Mouse (Mus musculus): Measurements from ENCODE around the gene Olfr312. TPM values are rescaled to one million over a fixed set of nuclear protein-coding genes. Genes with fewer than 3 reads are reported as not detected.
"Not testable (repeated sequence)": the region's sequence is repeated elsewhere in the genome, so short reads cannot be mapped to it uniquely, and the experiment has no call there.

The Olfr312 gene
- total RNA-seq (2021), result not detected
- long read RNA-seq, experiment 1, result 0 reads
- long read RNA-seq, experiment 2, result 0 reads

DNA sequence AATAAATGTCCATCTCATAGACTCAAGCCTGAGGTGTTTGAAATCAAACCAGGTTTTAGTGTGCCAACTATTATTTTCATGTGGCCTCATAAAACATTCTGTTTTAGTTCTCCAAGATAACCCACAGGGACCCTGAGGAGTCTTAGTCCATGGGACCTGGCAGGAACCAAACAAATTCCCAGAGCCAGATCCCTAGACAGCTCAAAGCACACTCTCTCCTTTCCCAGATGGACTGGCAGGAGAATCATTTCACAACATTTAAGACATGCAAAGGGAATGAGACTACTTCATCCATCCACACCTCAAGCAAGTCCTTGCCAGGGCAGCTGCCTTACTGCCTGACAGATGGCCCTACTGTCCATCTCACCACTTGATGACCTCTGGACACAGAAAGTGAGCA lies at the start of gene Olfr312:
TSS of gene Olfr312 (plus strand) at position 301 of the 400 bp plus-strand sequence.
- DNase-seq (ENCODE audit: low spot score in 2 of 2), result not testable (repeated sequence)

DNA sequence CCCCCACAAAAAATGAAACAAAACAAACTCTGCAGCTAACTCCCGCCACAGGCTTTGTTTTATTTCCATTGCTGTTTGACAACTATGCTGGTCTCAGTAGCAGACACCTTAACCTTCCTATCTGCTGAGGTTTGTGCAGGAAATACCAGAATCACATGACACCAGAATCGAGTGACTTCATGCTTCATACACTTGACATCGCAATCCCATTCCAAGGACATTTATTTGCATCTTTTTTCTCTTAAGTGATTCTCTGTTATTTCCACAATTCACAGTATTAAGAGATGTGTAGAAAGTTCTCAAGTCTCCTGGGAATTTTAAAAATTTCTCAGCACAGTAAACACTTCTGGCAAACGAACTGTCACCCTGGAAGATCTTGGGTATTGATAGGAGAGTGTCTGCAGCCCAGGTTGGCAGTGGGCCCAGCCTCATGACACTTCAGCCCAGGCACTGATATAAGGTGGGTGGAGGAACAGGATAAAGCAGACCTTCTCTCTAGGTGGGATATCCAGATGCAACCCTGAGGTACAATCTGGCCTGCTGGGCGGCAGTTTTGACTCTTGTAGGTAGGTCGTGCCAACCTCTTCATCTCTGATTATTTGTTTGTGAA lies 46.5 kb upstream of the Olfr312 start, which contains the start of gene Olfr314:
TSS of gene Olfr314 (plus strand) at position 473 of the 610 bp plus-strand sequence.
- no peak for DNase-seq (ENCODE audit: low spot score in 2 of 2)

DNA sequence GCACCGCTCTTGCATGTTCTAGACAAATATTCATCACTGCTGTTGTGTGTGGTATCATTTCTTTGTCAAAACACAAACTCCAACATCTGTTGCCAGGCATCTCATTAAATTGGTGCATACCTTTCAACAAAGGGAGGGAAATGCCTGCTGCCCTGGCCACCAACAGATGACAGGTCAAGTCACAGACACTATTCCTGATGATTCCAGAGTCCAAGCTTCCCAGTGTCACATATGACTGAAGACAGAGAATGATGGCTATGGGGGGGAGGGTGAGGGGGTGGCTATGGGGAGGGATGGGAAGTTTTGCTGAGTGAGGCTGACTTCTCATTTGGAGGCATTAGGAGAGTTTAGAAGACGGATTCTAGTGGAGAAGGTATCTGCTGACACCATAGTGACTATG lies 44.9 kb upstream of the Olfr312 start:
- DNase-seq (ENCODE audit: low spot score in 2 of 2), result no peak

DNA sequence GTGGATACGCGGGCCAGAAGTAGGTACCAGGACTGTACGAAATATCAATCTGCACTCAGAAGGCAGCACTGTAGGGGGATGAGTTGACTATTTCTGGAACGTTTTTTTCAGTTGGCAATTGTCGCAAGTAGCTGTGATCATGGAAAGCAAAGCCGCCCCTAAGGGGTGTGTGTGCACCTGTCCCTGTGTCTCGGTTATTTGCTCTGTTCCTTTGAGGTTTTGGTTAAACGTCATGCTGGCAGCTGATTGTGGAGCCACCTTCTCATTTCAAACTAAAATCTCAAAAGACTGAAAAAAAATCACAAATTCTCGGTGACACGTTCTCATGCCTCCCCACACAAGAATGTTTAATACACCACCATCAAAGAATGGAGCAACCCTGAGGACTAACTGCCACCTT lies 41.4 kb upstream of the Olfr312 start:
- no peak for DNase-seq (ENCODE audit: low spot score in 2 of 2)

DNA sequence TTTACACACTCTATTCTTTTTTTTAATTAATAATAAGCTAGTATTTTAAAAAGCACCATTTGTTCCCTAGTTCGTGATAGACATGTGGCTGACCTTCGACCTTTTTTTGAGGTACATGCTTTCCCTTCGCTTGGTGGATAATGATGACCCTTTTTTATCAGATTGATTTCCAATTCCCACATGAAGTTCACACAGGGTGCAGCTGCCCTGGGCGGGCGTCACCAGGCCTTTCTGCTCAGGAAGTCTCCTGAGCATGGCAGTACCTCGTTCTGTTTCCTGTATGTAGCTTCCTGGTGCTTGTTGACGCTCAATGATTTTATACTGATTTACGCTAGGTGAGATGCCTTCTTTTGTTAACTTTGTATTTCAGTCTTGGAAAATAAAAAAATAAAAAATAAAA lies 40.7 kb upstream of the Olfr312 start:
- DNase-seq (ENCODE audit: low spot score in 2 of 2), result no peak

DNA sequence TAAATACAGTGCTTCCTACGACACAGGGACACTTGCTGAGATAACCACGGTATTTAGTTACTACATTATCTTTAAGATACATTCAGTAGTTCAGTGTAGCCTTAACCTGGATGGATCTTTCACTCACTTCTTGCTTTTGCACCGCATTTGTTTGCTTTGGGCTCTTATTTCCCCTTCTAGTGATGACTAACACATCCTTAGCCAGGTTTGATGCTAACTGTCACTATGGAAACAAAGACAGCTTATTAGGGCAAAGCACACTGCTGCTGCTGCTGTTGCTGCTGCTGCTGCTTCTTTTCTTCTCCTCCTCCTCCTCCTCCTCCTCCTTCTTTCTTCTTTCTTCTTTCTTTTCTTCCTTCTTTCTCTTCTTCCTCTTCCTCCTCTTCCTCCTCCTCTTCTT lies 39.5 kb upstream of the Olfr312 start:
- no peak for DNase-seq (ENCODE audit: low spot score in 2 of 2)

DNA sequence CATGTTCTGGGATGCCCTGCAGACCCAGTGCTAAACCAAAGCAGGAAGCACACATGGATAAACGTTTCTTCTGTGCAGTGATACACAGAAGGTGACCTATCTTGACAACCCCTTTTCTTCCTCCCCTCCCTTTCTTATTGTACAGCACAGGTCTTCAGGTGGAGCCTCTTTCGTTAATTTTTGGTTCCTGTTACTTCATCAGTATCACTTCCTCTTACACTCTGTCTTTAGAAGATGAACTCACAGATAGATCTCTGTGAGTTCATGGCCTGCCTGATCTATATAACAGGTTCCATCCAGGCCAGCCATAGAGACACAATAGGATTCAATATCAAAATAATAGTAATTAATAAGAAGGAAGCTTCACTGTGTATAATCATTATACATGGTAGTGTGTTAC lies 39.0 kb upstream of the Olfr312 start:
- no peak for DNase-seq (ENCODE audit: low spot score in 2 of 2)

DNA sequence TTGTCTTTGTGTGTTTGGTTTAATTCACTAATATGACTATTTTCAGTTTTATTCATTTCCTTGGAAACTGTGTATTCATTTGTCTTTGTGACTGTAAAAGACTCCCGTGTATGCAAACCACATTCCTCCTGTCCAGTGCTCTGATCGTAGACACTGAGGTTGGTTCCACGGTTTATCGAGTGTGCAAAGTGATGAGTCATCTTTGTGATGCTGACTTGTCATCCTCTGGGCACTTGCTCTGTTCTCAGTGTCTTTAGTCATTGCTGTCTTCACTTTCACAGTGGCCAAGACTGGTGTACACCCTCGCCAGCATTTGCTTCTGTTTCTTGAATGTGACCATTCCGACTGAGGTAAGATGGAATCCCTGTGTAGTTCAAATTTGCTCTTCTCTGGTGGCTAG lies 38.4 kb upstream of the Olfr312 start:
- DNase-seq (ENCODE audit: low spot score in 2 of 2), result no peak

DNA sequence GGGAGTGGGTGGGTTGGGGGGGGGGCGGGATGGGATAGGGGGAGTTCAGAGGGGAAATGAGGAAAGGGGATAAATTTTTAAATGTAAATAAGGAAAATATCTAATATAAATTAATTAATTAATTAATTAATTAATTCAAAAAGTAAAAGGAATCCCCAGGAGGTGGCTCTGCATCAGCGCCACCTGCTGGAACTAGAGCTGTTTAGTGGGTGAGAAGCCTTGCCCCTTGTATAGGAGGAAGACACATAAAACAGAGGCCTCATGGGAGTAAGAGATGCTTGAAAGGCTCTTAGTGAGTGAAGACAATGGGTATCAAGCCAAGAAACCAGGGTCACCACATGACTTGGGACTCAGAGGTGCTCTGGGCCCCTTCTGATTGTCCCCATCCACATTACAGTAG lies 33.2 kb upstream of the Olfr312 start:
- DNase-seq (ENCODE audit: low spot score in 2 of 2), result no peak

DNA sequence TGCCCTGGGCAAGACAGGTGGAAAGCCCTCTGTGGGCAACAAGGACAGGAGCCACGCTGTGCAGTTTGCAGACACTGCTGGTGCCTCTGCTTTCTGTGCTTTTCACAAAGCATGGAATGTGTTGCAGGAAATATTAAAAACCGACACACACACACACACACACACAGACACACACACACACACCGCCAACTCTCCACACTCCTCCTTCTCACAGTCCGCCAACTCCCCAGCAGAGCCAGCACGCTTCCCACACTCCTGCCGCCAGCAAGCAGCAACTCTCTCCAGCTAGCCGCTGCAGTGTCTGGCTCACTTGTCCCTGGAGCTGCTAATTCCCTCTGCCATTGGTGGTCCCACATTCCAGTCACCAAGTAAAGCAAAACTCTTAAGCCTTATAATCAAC lies 32.2 kb upstream of the Olfr312 start:
- peak; percentile 68 to 81 for DNase-seq (ENCODE audit: low spot score in 2 of 2)

DNA sequence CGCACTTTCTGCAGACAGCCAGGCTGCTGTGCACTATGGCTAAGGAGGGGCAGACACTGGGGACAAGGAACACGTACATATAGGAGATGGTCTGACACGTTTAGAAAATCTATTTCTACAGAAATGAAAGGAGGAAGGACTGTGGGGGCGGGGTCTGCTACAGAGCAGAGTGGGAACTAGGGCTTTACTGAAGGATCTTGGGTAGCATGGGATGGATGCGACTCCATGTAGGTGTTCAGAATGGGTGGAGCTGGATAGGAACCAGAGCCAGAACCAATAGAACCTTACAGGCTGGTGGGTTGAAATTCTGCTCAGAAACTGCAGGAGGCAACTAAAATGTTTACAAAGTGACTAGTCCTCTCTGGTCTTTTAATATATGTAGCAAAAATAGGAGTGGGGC lies 29.3 kb upstream of the Olfr312 start:
- DNase-seq (ENCODE audit: low spot score in 2 of 2), result peak; percentile 30 to 54

DNA sequence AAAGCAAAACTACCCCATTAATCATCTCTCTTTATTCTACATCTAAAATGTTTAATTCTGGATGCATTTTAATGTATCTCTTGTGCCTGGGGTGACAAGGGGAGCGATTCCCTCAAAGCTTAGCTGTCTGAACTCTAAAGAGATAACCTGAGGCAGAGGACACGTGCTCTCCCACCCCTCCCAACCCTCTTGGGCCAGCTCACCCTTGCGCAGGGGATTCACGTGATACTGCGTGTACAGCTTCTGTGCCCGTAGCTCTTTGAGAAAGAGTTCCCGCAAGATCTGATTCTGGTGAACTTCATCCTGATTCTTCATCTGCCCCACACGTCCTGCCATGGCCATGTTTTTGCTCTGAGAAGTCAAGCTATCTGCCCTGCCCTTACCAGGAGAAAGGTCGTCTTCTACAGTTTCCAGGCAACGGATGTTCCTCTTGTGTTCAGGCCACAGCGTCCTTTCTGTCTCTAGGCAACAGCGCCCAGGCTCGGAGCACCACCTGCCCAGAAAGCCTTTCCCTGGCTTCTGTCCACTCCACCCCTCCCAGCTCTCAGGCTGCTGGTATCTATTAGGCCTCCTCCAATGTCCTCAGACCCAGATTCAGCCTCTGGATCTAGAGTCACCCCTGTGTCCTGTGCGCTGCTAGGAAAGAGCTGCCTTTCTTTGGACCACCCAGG lies 27.3 kb upstream of the Olfr312 start, which contains the start of gene Fam183b:
TSS of gene Fam183b (minus strand) at position 403 of the 671 bp plus-strand sequence.
- DNase-seq (ENCODE audit: low spot score in 2 of 2), result no peak

DNA sequence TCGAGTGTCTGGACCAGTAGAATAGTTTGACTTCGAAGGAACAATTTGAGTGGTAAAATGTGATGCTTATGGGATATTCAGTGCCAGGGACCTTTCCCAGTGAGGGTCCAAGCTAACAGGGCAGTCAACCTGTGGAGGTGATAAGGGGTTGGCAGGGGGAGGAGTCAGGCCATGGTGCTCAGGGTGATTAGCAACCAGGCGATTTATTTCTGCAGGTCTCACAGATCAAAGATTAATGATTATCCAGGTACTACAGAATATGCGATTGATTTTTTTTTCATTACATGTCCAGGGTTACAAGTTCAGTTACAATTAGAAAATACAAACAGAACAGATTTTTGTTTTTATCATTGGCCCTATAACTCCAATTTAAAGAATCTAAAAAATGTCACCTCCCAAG lies 25.2 kb upstream of the Olfr312 start:
- no peak for DNase-seq (ENCODE audit: low spot score in 2 of 2)

DNA sequence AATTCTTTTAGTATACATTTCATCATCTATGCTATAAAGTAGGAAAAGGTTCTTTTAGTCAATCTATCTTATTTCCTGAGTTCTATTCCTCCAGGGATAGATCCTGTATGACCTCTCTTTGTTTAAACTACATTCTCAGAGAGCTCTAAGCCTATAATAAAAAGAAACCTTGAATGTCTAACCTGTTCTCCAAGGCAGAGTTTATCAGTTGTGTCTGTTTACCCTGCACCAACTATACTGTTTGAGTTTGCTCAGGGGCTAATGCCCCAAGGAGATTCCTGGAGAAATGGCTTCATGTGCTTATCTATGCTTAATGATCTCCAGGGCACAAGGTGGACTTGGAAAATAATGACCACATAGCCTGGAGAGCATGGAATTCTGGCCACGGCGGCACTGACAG lies 24.6 kb upstream of the Olfr312 start:
- no peak for DNase-seq (ENCODE audit: low spot score in 2 of 2)

DNA sequence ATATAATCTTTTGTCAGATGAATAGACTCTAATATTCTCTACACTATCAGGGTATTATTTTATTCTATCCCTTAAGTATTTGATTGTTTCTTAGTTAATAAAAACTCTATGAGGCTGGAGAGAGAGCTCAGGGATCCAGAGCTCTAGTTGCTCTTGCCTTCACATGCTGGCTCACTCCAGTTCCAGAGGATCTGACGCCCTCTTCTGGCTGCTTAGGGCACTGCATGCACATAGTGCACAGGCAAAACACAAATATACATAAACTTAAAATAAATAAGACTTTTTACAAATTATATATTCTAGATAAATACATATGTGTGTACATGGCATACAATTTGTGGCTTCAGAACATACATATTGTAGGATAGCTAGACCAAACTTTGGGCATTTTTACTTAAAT lies 17.0 kb upstream of the Olfr312 start:
- no peak for DNase-seq (ENCODE audit: low spot score in 2 of 2)

DNA sequence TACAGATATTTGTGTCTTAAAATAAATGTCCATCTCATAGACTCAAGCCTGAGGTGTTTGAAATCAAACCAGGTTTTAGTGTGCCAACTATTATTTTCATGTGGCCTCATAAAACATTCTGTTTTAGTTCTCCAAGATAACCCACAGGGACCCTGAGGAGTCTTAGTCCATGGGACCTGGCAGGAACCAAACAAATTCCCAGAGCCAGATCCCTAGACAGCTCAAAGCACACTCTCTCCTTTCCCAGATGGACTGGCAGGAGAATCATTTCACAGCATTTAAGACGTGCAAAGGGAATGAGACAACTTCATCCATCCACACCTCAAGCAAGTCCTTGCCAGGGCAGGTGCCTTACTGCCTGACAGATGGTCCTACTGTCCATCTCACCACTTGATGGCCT lies 14.3 kb upstream of the Olfr312 start, which contains the start of gene Olfr313:
TSS of gene Olfr313 (plus strand) at position 301 of the 400 bp plus-strand sequence.
- not testable (repeated sequence) for DNase-seq (ENCODE audit: low spot score in 2 of 2)

DNA sequence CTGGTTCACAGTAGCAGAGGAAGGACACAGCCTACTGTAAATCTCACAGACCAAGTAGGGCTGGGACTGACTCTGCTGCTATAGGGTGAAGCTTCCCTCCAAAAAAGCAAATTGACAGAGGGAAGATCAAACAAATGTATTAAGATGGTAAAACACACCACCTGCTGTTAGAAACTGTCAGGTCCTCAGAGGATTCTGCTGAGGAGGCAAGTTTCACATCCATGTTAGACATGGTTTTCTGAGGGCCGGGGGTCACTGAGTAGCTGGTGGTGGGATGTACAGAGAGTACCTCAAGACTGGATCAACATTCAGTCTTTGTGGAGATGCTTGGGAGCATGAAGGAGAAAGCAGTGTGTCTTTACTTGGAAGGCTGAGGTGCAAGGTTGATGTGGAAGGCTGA lies 13.4 kb upstream of the Olfr312 start:
- no peak for DNase-seq (ENCODE audit: low spot score in 2 of 2)

DNA sequence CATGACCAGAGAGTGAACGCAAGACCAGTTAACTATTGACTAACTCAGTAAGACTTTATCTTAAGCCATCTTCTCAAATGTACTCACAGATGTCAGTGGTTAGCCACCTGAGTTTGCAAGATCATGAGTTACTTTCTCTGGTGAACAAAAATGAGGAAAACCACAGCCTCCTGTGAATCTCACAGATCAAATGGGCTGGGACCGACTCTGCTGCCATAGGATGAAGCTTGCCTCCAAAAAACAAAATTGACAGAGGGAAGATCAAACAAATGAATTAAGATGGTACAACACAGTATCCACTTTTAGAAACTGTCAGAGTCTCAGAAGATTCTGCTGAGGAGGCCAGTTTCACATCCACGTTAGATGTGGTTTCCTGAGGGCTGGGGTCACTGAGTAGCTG lies 727 bp downstream of the Olfr312 start:
- DNase-seq (ENCODE audit: low spot score in 2 of 2), result no peak

DNA sequence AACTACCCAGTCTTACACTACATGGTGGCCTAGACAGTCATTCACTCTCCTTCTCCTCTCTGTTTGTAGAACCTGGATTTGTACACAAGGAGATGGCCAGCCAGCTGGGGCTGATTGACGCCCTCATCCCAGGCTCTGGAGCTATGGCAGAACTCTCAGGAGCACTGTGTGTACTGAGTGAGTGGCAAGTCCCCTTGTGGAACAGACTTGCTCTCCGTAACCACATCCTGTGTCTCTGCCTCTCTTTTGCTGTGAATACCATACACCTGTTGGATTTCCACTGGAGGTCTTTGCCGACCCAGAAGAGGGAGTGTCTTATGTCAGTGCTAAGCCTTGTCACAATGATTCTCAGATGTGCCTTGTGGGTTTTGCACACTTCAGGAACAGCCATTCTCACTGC lies 3.5 kb downstream of the Olfr312 start:
- DNase-seq (ENCODE audit: low spot score in 2 of 2), result not testable (repeated sequence)

DNA sequence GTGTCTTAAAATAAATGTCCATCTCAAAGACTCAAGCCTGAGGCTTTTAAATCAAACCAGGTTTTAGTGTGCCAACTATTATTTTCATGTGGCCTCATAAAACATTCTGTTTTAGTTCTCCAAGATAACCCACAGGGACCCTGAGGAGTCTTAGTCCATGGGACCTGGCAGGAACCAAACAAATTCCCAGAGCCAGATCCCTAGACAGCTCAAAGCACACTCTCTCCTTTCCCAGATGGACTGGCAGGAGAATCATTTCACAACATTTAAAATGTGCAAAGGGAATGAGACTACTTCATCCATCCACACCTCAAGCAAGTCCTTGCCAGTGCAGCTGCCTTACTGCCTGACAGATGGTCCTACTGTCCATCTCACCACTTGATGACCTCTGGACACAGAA lies 9.9 kb downstream of the Olfr312 start, which contains the start of gene Olfr311:
TSS of gene Olfr311 (plus strand) at position 301 of the 400 bp plus-strand sequence.
- DNase-seq (ENCODE audit: low spot score in 2 of 2), result not testable (repeated sequence)

DNA sequence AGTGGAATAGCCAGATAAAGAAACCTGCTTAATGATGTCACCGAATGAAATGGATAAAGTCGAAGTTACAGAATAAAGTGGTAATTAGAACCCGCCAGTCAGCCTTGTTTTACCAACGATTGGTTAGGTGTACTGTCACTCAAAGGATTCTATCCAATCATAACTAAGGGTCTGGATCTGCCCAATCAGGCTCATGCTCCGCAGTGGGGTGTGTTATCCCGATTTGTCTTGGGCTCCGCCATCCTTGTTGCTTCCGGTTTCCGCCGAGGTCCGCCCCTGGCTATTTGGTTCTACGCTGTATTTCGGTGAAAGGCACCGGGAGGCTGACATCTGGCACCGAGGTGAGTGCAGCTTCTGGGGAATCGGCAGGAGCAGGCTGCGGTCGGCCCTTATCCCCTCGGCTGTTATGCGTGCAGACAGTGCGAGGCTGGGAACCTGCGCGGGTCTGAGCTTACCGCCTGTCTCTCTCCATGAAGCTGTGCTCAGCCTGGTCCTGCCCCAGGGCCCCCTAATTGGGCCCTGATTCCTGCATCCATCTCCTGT lies 18.0 kb downstream of the Olfr312 start, which contains the start of gene Gm12258:
TSS of gene Gm12258 (plus strand) at position 240 of the 543 bp plus-strand sequence.
- DNase-seq (ENCODE audit: low spot score in 2 of 2), result peak; percentile 82 to 87

DNA sequence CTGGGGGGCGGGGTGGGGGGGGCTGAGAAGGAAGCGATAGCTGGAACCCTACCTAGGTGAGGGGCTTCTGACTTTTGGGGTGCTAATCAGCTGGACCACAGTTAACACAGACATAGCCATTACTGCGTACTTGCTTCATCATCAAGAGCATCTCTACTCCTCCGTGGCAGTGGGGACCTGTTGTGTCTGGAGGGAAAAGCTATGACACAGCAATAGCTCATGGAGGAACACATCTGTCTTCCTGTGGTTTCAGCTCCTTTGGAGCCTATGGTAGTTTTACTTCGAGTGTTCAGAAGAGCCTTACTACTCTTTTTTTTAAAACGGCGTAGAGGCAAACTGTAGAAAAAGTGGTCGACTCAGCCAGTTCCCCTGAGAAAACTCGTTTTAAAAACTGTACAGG lies 18.6 kb downstream of the Olfr312 start:
- DNase-seq (ENCODE audit: low spot score in 2 of 2), result no peak

Data from left cerebral cortex, adult 18-20 months (tissue).